Mouse (Mus musculus): ENCODE results near the gene Tbc1d20. TPM values are rescaled to one million over a fixed set of nuclear protein-coding genes. Genes with fewer than 3 reads are reported as not detected.

Tbc1d20 gene
- polyA plus RNA-seq, 1 experiment from 2014 or later: 41.8 TPM

GRCm38 (mm10) chr2:152335289-152335820 lies 41.7 kb downstream of the Tbc1d20 start:
- 58% methylated on average over 11 of the region's 11 CpGs for WGBS
- no peaks in the 10 kb centered on the region for H3K27me3 ChIP-seq (ENCODE audit: insufficient read depth, low read length)
- no peak for ATAC-seq (ENCODE audit: low FRiP score, low TSS enrichment)

DNA sequence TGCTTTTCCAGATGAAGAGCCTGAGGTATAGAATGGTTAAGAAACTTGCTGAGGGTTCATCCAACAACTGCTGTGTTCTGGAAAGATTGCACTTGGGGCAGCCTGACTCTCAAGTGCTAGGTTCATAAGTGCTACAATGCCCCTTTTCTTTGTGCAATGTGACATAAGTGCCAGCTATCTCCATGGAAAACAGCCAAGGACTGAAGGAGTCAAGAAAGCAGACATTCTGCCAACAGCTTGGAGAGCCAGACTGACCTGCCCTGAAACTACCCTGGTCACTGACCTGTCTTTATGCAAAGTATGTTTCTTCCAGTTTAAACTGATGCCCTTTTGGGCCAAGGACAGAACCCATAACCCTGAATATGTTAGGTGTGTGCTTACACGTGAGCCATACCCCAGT lies 43.2 kb downstream of the Tbc1d20 start:
- Histone ChIP-seq H3K9me3 (ENCODE audit: low read length) (no peaks in the 10 kb centered on the region), H3K36me3 (ENCODE audit: insufficient read depth, low read length) (no peaks in the 10 kb centered on the region), H3K27ac (ENCODE audit: low read length) (no peak overlapping the region), H3K4me3 (ENCODE audit: low read length) (no peak overlapping the region), H3K4me2 (replicated peaks; ENCODE audit: low read depth, low read length) (no peak overlapping the region), H3K9ac (replicated peaks; ENCODE audit: low read length) (no peak overlapping the region), H3K27me3 (ENCODE audit: insufficient read depth, low read length) (no peaks in the 10 kb centered on the region), H3K4me1 (ENCODE audit: insufficient read depth, low read length) (0 out of 2 replicates have a peak, but pooled peaks cover 3% of the 10 kb centered on the region)
- WGBS: 84% methylated on average over 1 of the region's 1 CpGs
- no peak for ATAC-seq (ENCODE audit: low FRiP score, low TSS enrichment)

More at GRCm38 (mm10) chr2:152335289-152335820, 41.7 kb downstream of the Tbc1d20 start:
- Histone ChIP-seq H3K4me3 (ENCODE audit: low read length) (no peak overlapping the region), H3K9me3 (ENCODE audit: low read length) (no peaks in the 10 kb centered on the region), H3K9ac (replicated peaks; ENCODE audit: low read length) (no peak overlapping the region), H3K36me3 (ENCODE audit: insufficient read depth, low read length) (no peaks in the 10 kb centered on the region), H3K27ac (ENCODE audit: low read length) (no peak overlapping the region), H3K4me2 (replicated peaks; ENCODE audit: low read depth, low read length) (no peak overlapping the region), H3K4me1 (ENCODE audit: insufficient read depth, low read length) (peaks cover 17% of the 10 kb centered on the region)

DNA sequence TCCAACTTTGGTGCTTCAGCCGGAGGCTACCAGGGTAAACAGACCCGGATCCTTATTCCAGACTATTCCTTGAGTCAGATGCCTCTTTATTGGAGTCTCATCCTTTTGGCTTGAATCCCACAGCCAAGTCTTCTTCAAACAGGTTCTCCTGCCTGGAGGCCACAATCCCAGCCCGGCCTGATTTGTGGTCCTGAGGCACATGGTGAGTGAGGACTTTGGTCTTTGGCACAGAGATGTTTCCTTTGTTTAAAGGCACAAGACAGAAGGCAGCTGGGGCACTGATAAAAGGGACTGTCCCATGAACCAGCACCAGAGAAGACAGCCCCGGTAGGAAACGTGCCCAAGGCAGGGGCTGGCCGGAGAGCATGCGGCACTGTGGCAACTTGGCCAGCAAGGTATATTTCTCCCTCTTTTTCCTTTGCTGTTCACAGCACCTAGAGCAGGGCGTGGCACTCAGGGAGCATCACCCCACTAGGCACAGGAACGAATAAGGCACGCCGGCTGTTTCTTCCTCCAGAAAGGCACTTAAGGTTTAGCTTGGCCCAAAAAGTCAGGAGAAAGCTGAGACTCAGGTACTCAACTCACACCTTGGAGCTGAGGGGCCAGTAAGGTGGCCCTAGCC lies 44.1 kb downstream of the Tbc1d20 start:
- H3K27me3 ChIP-seq (ENCODE audit: insufficient read depth, low read length): no peaks in the 10 kb centered on the region
- no peak overlapping the region for H3K9ac ChIP-seq (replicated peaks; ENCODE audit: low read length)
- no peaks in the 10 kb centered on the region for H3K9me3 ChIP-seq (ENCODE audit: low read length)
- H3K4me2 ChIP-seq (replicated peaks; ENCODE audit: low read depth, low read length): no peak overlapping the region
- ATAC-seq (ENCODE audit: low FRiP score, low TSS enrichment): no peak
- H3K4me1 ChIP-seq (ENCODE audit: insufficient read depth, low read length): 0 out of 2 replicates have a peak, but pooled peaks cover 2% of the 10 kb centered on the region
- WGBS: 84% methylated on average over 11 of the region's 11 CpGs
- no peak overlapping the region for H3K27ac ChIP-seq (ENCODE audit: low read length)
- H3K4me3 ChIP-seq (ENCODE audit: low read length): no peak overlapping the region
- no peaks in the 10 kb centered on the region for H3K36me3 ChIP-seq (ENCODE audit: insufficient read depth, low read length)

DNA sequence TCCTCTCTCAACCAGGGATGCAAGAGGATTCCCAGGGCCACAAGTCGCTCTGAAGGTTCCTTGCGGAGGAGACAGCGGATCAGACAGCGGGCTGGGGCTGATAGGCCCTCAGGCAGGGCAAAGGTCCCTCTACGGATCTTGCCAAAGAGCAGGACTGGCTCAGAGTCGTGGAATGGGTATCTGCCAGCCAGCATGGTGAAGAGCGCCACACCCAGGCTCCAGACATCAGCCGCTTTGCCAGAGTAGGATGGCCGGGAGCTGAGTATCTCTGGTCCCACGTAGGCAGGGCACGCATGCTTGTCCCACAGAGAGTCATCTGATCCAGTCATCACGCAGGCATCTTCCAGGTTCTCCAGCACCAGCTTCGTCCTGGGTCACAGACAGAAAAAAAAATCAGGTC lies 44.7 kb downstream of the Tbc1d20 start:
- no peaks in the 10 kb centered on the region for H3K4me1 ChIP-seq (ENCODE audit: insufficient read depth, low read length)
- H3K36me3 ChIP-seq (ENCODE audit: insufficient read depth, low read length): no peaks in the 10 kb centered on the region
- H3K4me2 ChIP-seq (replicated peaks; ENCODE audit: low read depth, low read length): no peak overlapping the region
- no peak for ATAC-seq (ENCODE audit: low FRiP score, low TSS enrichment)
- no peak overlapping the region for H3K27ac ChIP-seq (ENCODE audit: low read length)
- no peak overlapping the region for H3K4me3 ChIP-seq (ENCODE audit: low read length)
- H3K9ac ChIP-seq (replicated peaks; ENCODE audit: low read length): no peak overlapping the region
- WGBS: 82% methylated on average over 13 of the region's 13 CpGs
- H3K27me3 ChIP-seq (ENCODE audit: insufficient read depth, low read length): no peaks in the 10 kb centered on the region
- no peaks in the 10 kb centered on the region for H3K9me3 ChIP-seq (ENCODE audit: low read length)

- Histone ChIP-seq H3K36me3 (ENCODE audit: insufficient read depth, low read length) (no peaks in the 10 kb centered on the region), H3K4me2 (replicated peaks; ENCODE audit: low read depth, low read length) (no peak overlapping the region), H3K9me3 (ENCODE audit: low read length) (no peaks in the 10 kb centered on the region), H3K9ac (replicated peaks; ENCODE audit: low read length) (no peak overlapping the region), H3K27me3 (ENCODE audit: insufficient read depth, low read length) (no peaks in the 10 kb centered on the region), H3K4me3 (ENCODE audit: low read length) (no peak overlapping the region), H3K27ac (ENCODE audit: low read length) (no peak overlapping the region), H3K4me1 (ENCODE audit: insufficient read depth, low read length) (peaks cover 6% of the 10 kb centered on the region; the same call in 1 of the 2 replicates)
- 93% methylated on average over 22 of the region's 22 CpGs for WGBS
- no peak for ATAC-seq (ENCODE audit: low FRiP score, low TSS enrichment)
Observed at GRCm38 (mm10) chr2:152339631-152340179, 46.1 kb downstream of the Tbc1d20 start.

DNA sequence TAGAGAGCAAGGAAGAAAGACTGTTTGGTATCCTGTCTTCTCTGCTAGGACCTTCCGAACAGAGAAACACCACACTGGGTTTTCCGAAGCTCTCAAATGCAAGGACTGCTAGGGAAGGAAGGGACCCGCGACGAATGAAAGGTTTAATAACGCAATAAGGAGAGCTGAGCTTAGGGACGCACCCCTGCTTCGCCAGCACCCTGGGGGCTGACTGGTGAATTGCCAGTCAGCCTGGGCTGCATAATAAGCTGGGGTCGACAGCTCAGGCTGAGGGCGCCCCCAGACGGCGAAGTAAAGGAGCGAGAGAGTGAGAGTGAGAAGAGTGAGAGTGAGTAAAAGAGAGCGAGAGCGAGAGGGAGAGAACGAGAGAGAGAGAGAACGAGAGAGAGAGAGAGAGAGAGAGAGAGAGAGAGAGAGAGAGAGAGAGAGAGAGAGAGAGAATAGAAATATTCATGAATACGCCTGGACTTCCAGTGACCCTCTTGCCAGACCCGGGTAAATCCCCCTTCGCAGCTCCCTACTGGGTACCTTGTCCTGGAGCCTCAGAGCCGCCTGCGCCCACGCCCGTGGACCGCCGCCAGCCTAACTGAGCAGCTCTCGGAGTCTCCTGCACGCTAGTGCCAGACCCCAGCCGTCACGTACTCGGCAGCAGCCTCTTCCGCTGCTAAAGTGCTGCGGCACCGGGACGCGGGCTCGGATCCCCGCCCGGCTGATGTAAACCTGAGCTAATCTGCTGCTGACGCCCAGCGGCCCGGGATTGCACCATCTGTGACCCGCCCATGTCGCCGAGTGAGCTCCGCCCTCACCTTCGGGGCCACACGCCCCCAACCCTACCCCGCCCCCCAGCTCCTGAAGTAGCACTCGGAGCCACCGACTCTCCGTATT lies 49.9 kb downstream of the Tbc1d20 start, which contains the start of gene Trib3:
Gene Trib3, minus strand, starts transcription at position 704 of the 885 bp plus-strand sequence.
- under 1% methylated on average over 52 of the region's 52 CpGs for WGBS
- Histone ChIP-seq H3K9me3 (ENCODE audit: low read length) (no peaks in the 10 kb centered on the region), H3K27ac (ENCODE audit: low read length) (no peak within 1 kb of the TSS), H3K9ac (replicated peaks; ENCODE audit: low read length) (peak within 1 kb of the TSS; percentile 59), H3K27me3 (ENCODE audit: insufficient read depth, low read length) (no peaks in the 10 kb centered on the region), H3K36me3 (ENCODE audit: insufficient read depth, low read length) (no peaks in the 10 kb centered on the region), H3K4me1 (ENCODE audit: insufficient read depth, low read length) (peaks cover 11% of the 10 kb centered on the region; the same call in 1 of the 2 replicates), H3K4me2 (replicated peaks; ENCODE audit: low read depth, low read length) (peak within 1 kb of the TSS; percentile 88), H3K4me3 (ENCODE audit: low read length) (peak within 1 kb of the TSS; percentile 53)
- peak; percentile 78 for ATAC-seq (ENCODE audit: low FRiP score, low TSS enrichment)

- Histone ChIP-seq H3K27ac (ENCODE audit: low read length) (no peak overlapping the region), H3K27me3 (ENCODE audit: insufficient read depth, low read length) (no peaks in the 10 kb centered on the region), H3K4me2 (replicated peaks; ENCODE audit: low read depth, low read length) (peak overlapping the region; percentile 88), H3K9me3 (ENCODE audit: low read length) (no peaks in the 10 kb centered on the region), H3K9ac (replicated peaks; ENCODE audit: low read length) (peak overlapping the region; percentile 59), H3K4me1 (ENCODE audit: insufficient read depth, low read length) (peaks cover 11% of the 10 kb centered on the region; the same call in 1 of the 2 replicates), H3K4me3 (ENCODE audit: low read length) (peak overlapping the region; percentile 53), H3K36me3 (ENCODE audit: insufficient read depth, low read length) (no peaks in the 10 kb centered on the region)
- ATAC-seq (ENCODE audit: low FRiP score, low TSS enrichment): no peak; the same call in 1 of the 2 replicates
- WGBS: 12% methylated on average over 10 of the region's 10 CpGs
Observed at GRCm38 (mm10) chr2:152344361-152344760, 50.7 kb downstream of the Tbc1d20 start.

GRCm38 (mm10) chr2:152344909-152345308 lies 51.3 kb downstream of the Tbc1d20 start:
- Histone ChIP-seq H3K4me1 (ENCODE audit: insufficient read depth, low read length) (peaks cover 11% of the 10 kb centered on the region; the same call in 1 of the 2 replicates), H3K27me3 (ENCODE audit: insufficient read depth, low read length) (no peaks in the 10 kb centered on the region), H3K9me3 (ENCODE audit: low read length) (no peaks in the 10 kb centered on the region), H3K36me3 (ENCODE audit: insufficient read depth, low read length) (no peaks in the 10 kb centered on the region), H3K4me2 (replicated peaks; ENCODE audit: low read depth, low read length) (no peak overlapping the region), H3K27ac (ENCODE audit: low read length) (no peak overlapping the region), H3K9ac (replicated peaks; ENCODE audit: low read length) (no peak overlapping the region), H3K4me3 (ENCODE audit: low read length) (no peak overlapping the region)
- ATAC-seq (ENCODE audit: low FRiP score, low TSS enrichment): no peak
- 69% methylated on average over 5 of the region's 5 CpGs for WGBS

DNA sequence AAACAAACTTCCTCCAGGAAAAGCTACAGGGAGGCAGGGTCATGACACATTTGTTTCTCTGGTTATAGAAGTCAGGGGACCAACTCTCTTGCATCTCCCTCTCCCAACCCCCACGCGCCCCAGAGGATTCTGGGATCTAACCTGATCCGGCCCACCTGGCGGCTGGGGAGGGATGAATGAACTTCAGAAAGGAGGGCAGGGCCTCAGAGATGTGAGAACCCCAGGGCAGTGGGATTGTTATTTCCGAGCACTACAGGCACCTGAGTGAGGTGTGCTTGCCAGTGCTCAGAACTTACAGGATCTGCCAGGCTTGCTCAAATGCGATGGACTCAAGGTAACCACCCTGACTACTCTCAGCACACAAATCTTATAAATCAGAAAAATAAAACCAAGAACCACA lies 51.8 kb downstream of the Tbc1d20 start:
- Histone ChIP-seq H3K4me2 (replicated peaks; ENCODE audit: low read depth, low read length) (no peak overlapping the region), H3K36me3 (ENCODE audit: insufficient read depth, low read length) (no peaks in the 10 kb centered on the region), H3K4me3 (ENCODE audit: low read length) (no peak overlapping the region), H3K9me3 (ENCODE audit: low read length) (no peaks in the 10 kb centered on the region), H3K27me3 (ENCODE audit: insufficient read depth, low read length) (no peaks in the 10 kb centered on the region), H3K9ac (replicated peaks; ENCODE audit: low read length) (no peak overlapping the region; the same call in 1 of the 2 replicates), H3K27ac (ENCODE audit: low read length) (no peak overlapping the region), H3K4me1 (ENCODE audit: insufficient read depth, low read length) (peaks cover 11% of the 10 kb centered on the region; the same call in 1 of the 2 replicates)
- no peak for ATAC-seq (ENCODE audit: low FRiP score, low TSS enrichment)
- WGBS: 56% methylated on average over 6 of the region's 6 CpGs
